Mouse (Mus musculus): ENCODE measurements around the gene Cdk4. TPM values are rescaled to one million over a fixed set of nuclear protein-coding genes. Genes with fewer than 3 reads are reported as not detected.
"Not testable (repeated sequence)": the region's sequence is repeated elsewhere in the genome, so short reads cannot be mapped to it uniquely, and the experiment has no call there.

Gene Cdk4
- total RNA-seq, 2 experiments from 2014 or later = 154 to 196 TPM

GRCm38 (mm10) chr10:127055406-127055805 lies 7.9 kb upstream of the Cdk4 start:
- intact Hi-C loops (cut with DNase I) = no loop called here
- no peak for DNase-seq

- intact Hi-C loops (cut with DNase I) = no loop called here
- DNase-seq = no peak
Observed at GRCm38 (mm10) chr10:127056490-127056889, 6.8 kb upstream of the Cdk4 start.

GRCm38 (mm10) chr10:127058161-127058560 lies 5.2 kb upstream of the Cdk4 start:
- intact Hi-C loops (cut with DNase I) = no loop called here
- DNase-seq = peak; percentile 74 to 84

DNA sequence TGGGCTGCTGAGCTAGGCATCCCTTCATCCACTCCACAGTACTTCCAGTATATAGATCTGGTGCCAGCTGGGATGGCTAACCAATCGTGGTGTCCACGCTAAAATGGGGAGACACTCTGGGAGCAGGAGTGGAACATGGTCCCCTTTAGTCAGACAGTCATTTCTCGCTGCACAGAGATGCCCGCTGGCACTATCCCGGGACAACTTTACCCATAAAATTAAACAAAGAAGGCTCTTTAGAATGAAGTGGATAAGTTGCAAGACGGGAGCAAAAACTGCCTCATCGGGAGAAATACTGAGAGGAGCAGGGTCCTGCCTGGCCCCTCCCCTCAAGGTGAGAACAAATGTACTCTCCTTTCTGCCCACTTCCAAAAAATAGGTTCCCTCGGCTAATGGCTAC lies 4.6 kb upstream of the Cdk4 start:
- intact Hi-C loops (cut with DNase I) = no loop called here
- DNase-seq = no peak

DNA sequence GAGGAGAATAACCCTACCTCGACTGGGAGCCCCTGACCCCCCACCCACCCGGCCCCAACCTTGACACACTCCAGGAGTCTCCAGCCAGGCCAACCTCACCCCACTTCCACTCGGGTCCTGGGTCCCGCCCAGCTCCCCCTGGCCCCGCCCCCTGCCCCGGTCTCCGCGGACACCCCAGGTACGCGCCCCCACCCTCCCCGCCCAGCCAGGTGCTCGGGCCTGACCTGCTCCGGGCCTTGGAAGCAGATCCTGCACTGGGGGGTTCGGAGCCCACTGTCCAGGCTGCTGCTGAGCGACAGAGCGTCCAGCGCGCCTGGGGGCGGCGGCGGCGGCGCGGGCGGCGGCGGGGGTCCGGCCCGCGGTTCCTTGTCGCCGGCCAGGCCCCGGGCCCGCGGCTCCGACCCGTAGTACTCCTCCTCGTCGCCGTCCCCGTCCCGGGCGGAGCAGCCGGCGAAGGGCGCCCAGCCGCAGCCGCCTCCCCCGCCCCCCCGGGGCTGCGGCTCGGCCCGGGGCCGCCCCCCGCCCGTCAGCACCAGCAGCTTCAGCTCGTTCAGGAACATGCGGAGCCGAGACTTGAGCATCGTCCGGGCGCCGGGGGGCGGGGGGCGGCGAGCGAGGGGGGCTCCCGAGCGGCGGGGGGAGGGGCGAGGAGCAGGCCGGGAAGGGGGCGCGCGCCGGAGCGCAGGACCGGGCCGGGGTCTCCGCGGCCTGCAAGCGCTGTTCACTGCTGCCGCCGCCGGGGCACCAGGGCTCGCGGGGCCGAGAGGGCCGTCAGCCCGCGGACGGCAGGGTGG lies 4.0 kb upstream of the Cdk4 start:
- intact Hi-C loops (cut with DNase I) = no loop called here
- DNase-seq = no peak

- DNase-seq = peak in 1 of 2 experiments; percentile 51
- intact Hi-C loops (cut with DNase I) = no loop called here
Observed at GRCm38 (mm10) chr10:127059968-127060916, 3.1 kb upstream of the Cdk4 start, which contains the start of gene March9. Gene March9 (minus strand): TSS chr10:127060184.

GRCm38 (mm10) chr10:127061085-127061484 lies 2.2 kb upstream of the Cdk4 start:
- intact Hi-C loops (cut with DNase I) = no loop called here
- no peak for DNase-seq

DNA sequence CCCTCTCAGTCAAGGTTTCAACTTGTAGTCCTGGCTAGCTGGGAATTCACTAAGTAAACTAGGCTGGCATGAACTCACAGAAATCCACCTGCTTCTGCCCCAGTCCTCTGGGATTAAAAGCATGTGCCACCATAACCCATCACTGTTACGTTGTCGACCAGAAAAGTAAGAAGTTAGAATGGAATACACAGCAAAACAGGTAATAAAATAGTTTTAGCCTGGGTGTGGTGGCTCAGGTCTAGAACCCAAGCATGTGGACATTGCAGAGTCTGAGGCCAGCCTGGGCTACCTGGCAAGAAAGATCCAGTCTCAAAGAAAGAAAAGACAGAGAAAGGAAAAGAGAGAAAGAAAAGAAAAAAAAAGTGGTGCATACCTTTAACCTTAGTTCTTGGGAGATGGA lies 1.8 kb upstream of the Cdk4 start:
- no peak for DNase-seq
- intact Hi-C loops (cut with DNase I) = no loop called here

- intact Hi-C loops (cut with DNase I); DNase-seq: not testable (repeated sequence)
Observed at GRCm38 (mm10) chr10:127062101-127062500, 1.2 kb upstream of the Cdk4 start.

GRCm38 (mm10) chr10:127062503-127062902 lies 831 bp upstream of the Cdk4 start:
- DNase-seq = no peak

GRCm38 (mm10) chr10:127063913-127064870 lies 858 bp downstream of the Cdk4 start:
- intact Hi-C loops (cut with DNase I) = no loop called here

More at GRCm38 (mm10) chr10:127062503-127062902, 831 bp upstream of the Cdk4 start:
- intact Hi-C loops (cut with DNase I) = no loop called here

GRCm38 (mm10) chr10:127065981-127066380 lies 2.6 kb downstream of the Cdk4 start:
- intact Hi-C loops (cut with DNase I) = no loop called here
- DNase-seq = no peak

More at GRCm38 (mm10) chr10:127063913-127064870, 858 bp downstream of the Cdk4 start:
- no peak for DNase-seq

DNA sequence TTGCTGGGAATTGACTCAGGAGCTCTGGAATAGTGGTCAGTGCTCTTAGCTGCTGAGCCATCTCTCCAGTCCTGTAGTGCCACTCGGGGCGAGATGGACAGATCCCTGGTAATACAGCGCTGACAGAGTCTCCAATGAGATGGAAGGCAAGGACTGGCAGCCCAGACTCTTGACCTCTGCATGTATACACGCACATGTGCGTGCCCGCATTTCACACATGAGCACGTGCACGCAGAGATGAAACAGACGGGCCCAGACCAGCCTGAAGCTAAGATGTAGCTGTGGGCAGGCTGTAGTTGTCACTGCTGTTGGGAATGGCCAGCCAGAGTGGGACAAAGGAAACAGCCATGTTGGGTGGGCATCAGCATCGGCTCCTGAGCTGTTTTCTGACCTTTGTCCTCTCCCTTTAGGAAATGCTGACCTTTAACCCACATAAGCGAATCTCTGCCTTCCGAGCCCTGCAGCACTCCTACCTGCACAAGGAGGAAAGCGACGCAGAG lies 3.2 kb downstream of the Cdk4 start:
- intact Hi-C loops (cut with DNase I) = no loop called here
- no peak for DNase-seq

GRCm38 (mm10) chr10:127068360-127069038 lies 5.2 kb downstream of the Cdk4 start:
- no peak for DNase-seq
- intact Hi-C loops (cut with DNase I) = no loop called here

DNA sequence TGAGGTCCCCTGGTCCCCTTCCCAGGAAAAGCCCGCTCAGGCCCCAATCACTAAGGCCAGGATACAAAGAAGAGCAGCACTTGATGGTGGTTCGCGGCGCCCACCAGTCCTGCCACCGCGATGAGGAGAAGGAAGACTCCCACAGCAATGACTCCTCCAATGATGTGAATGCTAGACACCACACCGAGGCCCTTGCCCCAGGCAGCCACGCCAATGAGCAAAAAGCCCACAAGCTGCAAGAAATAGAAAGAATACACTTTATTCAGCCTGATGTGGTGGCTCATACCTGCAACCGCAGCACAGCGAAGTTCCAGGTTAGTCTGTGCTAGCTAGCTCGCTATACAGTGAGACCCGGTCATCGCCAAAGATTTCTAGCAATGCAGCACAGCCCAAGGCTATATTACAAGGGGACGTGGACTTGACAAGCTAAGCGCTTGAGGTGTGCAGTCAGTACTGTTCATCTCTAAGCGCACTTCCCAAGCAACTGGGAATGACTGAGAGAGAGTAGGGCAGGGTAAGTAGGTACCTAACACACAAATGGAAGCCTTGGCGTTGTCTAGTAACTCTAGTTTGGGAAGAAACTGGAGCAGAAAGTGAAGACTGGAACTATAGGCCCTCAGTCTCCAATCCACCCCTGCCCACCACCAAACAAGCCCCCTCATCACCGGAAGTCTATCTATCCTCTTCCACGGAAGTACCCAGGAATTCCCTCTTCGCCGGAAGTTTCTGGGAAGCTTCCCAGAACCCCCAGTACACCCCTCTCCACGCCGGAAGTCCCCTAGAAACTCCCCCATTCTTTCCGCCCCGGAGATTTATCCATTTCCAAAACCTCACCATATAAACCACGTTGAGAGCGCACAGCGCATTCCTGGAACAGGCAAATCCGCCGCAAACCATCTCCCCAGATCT lies 6.2 kb downstream of the Cdk4 start:
- intact Hi-C loops (cut with DNase I) = no loop called here

DNA sequence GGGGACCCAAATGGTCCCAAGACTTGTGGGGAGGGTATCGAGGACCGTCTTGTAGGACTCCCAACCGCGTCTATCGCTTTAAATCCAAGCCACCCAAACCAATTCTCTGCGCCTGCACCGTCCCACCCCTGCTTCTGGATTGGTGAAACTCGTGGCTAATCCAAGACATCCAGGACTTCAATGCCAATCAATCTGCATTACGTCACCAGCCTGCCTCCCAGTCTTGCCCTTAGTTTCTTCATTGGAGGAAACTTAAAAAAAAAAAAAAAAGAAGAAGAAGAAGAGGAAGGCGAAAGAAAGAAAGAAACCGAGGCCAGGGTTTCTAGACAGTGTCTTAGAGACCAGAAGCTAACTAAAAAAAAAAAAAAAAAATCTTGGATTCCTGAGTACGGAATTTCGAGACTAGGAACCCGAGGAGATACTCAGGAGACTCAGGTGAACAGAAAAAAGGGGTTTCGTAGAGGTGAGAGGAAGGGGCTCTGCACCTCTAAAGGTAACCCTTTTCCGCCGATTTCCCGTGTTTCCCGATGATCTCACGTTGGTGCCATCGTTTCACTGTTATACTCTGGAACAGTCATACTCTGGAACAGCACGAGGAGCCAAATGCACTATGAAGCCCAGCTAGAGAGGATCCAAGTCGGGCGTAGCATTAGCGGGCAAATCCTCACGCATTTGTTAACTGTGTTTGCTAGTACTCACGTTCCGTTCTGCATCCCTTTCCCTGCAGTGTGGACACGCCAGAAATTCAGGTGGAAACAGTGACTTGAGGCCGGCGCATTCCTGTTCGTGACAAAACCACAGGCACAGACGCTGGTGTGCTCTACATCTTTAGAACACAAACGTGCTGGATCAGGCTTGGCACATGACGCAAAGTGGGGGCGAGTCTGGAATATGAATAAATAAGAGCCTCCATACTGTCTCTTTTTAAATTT lies 7.1 kb downstream of the Cdk4 start, which contains the start of gene Tspan31:
Tspan31 (minus strand) TSS at position 75 of the 932 bp plus-strand sequence.
- DNase-seq = peak; percentile 93 to 95
- intact Hi-C loops (cut with DNase I) = no loop called here

More for the DNA sequence above, 6.2 kb downstream of the Cdk4 start:
- no peak for DNase-seq

DNA sequence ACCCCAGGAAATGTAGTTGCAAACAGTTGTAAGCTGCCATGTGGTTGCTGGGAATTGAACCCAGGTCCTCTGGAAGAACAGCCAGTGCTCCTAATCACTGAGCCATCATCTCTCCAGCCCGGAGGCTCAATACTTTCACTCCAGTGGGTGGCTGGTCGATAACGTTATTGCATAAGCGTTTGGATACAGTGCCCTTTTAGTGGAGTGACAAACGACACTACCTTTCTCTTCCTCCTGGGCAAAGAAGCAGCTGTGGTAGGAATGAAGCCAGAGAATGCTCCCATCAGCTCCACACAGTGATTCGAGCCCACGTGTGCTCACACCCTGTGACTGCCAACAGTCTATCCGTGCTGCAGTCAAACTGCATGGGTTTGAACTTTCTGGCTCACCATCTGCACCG lies 7.9 kb downstream of the Cdk4 start:
- intact Hi-C loops (cut with DNase I) = no loop called here
- no peak for DNase-seq

Data from heart, postnatal 10 days (tissue).